Mouse (Mus musculus) MEL (cell line): ENCODE results near the gene Togaram2. TPM values are rescaled to one million over a fixed set of nuclear protein-coding genes. Genes with fewer than 3 reads are reported as not detected.

Experiments used
- DNase-seq: peaks from one replicate; pipeline ENCODE4 v3.0.0; 2011; ENCODE audit warnings: low read depth, low spot score
- H3K27ac ChIP-seq: 2 replicates; pipeline ENCODE4 v1.5.1; 2012; ENCODE audit warnings: low read depth, mild to moderate bottlenecking, control low read depth, low read length, moderate library complexity; ENCODE audit not compliant: control insufficient read depth
- H3K27me3 ChIP-seq, 2 experiments: fragments of 150-350 bp in 1 of 2; sonication (generic) in 1 of 2; 2 replicates each; pipeline ENCODE4 v1.6.1; 2012; ENCODE audit warnings: low read length in 2 of 2, mild to moderate bottlenecking in 2 of 2, improper control_type of control experiment in 1 of 2, moderate library complexity in 1 of 2; ENCODE audit not compliant: insufficient read depth in 2 of 2, control insufficient read depth in 1 of 2
- H3K36me3 ChIP-seq, 2 experiments: 2 replicates each; pipeline ENCODE4 v1.6.1; 2012 to 2014; ENCODE audit warnings: low read length in 2 of 2, improper control_type of control experiment in 1 of 2, inconsistent platforms in 1 of 2, mild to moderate bottlenecking in 1 of 2; ENCODE audit not compliant: insufficient read depth in 2 of 2, control insufficient read depth in 1 of 2
- H3K4me1 ChIP-seq, 2 experiments: fragments of 150-350 bp in 1 of 2; sonication (generic) in 1 of 2; 2 replicates each; pipeline ENCODE4 v1.6.1; 2012; ENCODE audit warnings: low read length in 2 of 2, improper control_type of control experiment in 1 of 2, mild to moderate bottlenecking in 1 of 2; ENCODE audit not compliant: insufficient read depth in 2 of 2, control insufficient read depth in 1 of 2
- H3K4me3 ChIP-seq, 2 experiments: fragments of 150-350 bp in 1 of 2; sonication (generic) in 1 of 2; 2 replicates each; pipeline ENCODE4 v1.5.1; 2012; ENCODE audit warnings: low read depth in 2 of 2, low read length in 2 of 2, mild to moderate bottlenecking in 2 of 2, moderate library complexity in 2 of 2, control low read depth in 1 of 2, improper control_type of control experiment in 1 of 2; ENCODE audit not compliant: control insufficient read depth in 1 of 2, insufficient read depth in 1 of 2
- H3K79me2 ChIP-seq: 2 replicates; pipeline ENCODE4 v1.6.1; 2012; ENCODE audit warnings: mild to moderate bottlenecking, low read length, moderate library complexity; ENCODE audit not compliant: control insufficient read depth, poor library complexity, insufficient read depth
- H3K9ac ChIP-seq: 2 replicates; pipeline ENCODE4 v1.6.1; 2012; ENCODE audit warnings: low read depth, mild to moderate bottlenecking, control low read depth, low read length, moderate library complexity; ENCODE audit not compliant: control insufficient read depth, poor library complexity, severe bottlenecking
- H3K9me3 ChIP-seq: fragments of 150-350 bp; sonication (generic); replicated peaks from 2 replicates; pipeline ENCODE4 v1.6.1; 2012; ENCODE audit warnings: mild to moderate bottlenecking, low read length, improper control_type of control experiment, moderate library complexity; ENCODE audit not compliant: insufficient read depth
- CHD1 ChIP-seq: IDR thresholded peaks from 2 replicates; pipeline ENCODE4 v1.6.1; 2012; ENCODE audit warnings: low read depth, mild to moderate bottlenecking, inconsistent platforms, low read length, improper control_type of control experiment
- CTCF ChIP-seq, 3 experiments: IDR thresholded peaks in 2 of 3; conservative IDR thresholded peaks in 1 of 3; 2 replicates each; pipeline ENCODE4 v1.5.1; 2011 to 2012; ENCODE audit warnings: low read length in 3 of 3, low read depth in 2 of 3, mild to moderate bottlenecking in 2 of 3, improper control_type of control experiment in 1 of 3, inconsistent platforms in 1 of 3, mixed read lengths in 1 of 3, moderate library complexity in 1 of 3; ENCODE audit not compliant: control insufficient read depth in 1 of 3, insufficient read depth in 1 of 3, poor library complexity in 1 of 3, severe bottlenecking in 1 of 3
- E2F4 ChIP-seq: IDR thresholded peaks from 2 replicates; pipeline ENCODE4 v1.6.1; 2011; ENCODE audit warnings: low read depth, low read length, improper control_type of control experiment, borderline replicate concordance
- EP300 ChIP-seq, 2 experiments: IDR thresholded peaks; 2 replicates each; pipeline ENCODE4 v1.6.1; 2011; ENCODE audit warnings: improper control_type of control experiment in 2 of 2, low read length in 2 of 2, low read depth in 1 of 2, mild to moderate bottlenecking in 1 of 2
- GABPA ChIP-seq: IDR thresholded peaks from 2 replicates; pipeline ENCODE4 v1.6.1; 2012; ENCODE audit warnings: low read depth, mild to moderate bottlenecking, inconsistent platforms, low read length, improper control_type of control experiment, moderate library complexity
- GATA1 ChIP-seq: IDR thresholded peaks from 2 replicates; pipeline ENCODE4 v1.6.1; 2011; ENCODE audit warnings: low read depth, low read length, improper control_type of control experiment
- JUND ChIP-seq: IDR thresholded peaks from 2 replicates; pipeline ENCODE4 v1.6.1; 2011; ENCODE audit warnings: low read depth, mild to moderate bottlenecking, improper control_type of control experiment, low read length
- KAT2A ChIP-seq: conservative IDR thresholded peaks from 2 replicates; pipeline ENCODE4 v1.6.1; 2012; ENCODE audit warnings: low read depth, low read length, improper control_type of control experiment, inconsistent platforms
- MAX ChIP-seq: IDR thresholded peaks from 2 replicates; pipeline ENCODE4 v1.6.1; 2011; ENCODE audit warnings: low read length, improper control_type of control experiment
- MAZ ChIP-seq: IDR thresholded peaks from 2 replicates; pipeline ENCODE4 v1.6.1; 2012; ENCODE audit warnings: low read depth, mild to moderate bottlenecking, inconsistent platforms, low read length, improper control_type of control experiment
- MEF2A ChIP-seq: IDR thresholded peaks from 2 replicates; pipeline ENCODE4 v1.6.1; 2014; ENCODE audit warnings: low read depth, mild to moderate bottlenecking, inconsistent platforms, low read length, improper control_type of control experiment; ENCODE audit not compliant: poor library complexity, insufficient replicate concordance, severe bottlenecking; ENCODE audit errors: extremely low read depth
- MXI1 ChIP-seq: IDR thresholded peaks from 2 replicates; pipeline ENCODE4 v1.6.1; 2011; ENCODE audit warnings: mild to moderate bottlenecking, low read depth, low read length, improper control_type of control experiment
- NELFE ChIP-seq: IDR thresholded peaks from 2 replicates; pipeline ENCODE4 v1.6.1; 2011; ENCODE audit warnings: low read depth, low read length, improper control_type of control experiment
- POLR2A ChIP-seq, 2 experiments: IDR thresholded peaks; 2 replicates each; pipeline ENCODE4 v1.6.1; 2011 to 2012; ENCODE audit warnings: low read length in 2 of 2, mild to moderate bottlenecking in 2 of 2, control low read depth in 1 of 2, improper control_type of control experiment in 1 of 2, low read depth in 1 of 2, moderate library complexity in 1 of 2; ENCODE audit not compliant: control insufficient read depth in 1 of 2, insufficient read depth in 1 of 2, poor library complexity in 1 of 2
- POLR2AphosphoS2 ChIP-seq: IDR thresholded peaks from 2 replicates; pipeline ENCODE4 v1.6.1; 2011; ENCODE audit warnings: low read length, improper control_type of control experiment
- RAD21 ChIP-seq: IDR thresholded peaks from 2 replicates; pipeline ENCODE4 v1.6.1; 2011; ENCODE audit warnings: mild to moderate bottlenecking, low read depth, low read length, improper control_type of control experiment
- TBP ChIP-seq: IDR thresholded peaks from 2 replicates; pipeline ENCODE4 v1.8.0; 2011; ENCODE audit warnings: low read depth, low read length, improper control_type of control experiment
- ZC3H11A ChIP-seq: IDR thresholded peaks from 2 replicates; pipeline ENCODE4 v1.6.1; 2012; ENCODE audit warnings: low read depth, mild to moderate bottlenecking, inconsistent platforms, low read length, improper control_type of control experiment
- ZKSCAN1 ChIP-seq: IDR thresholded peaks from 2 replicates; pipeline ENCODE4 v1.6.1; 2012; ENCODE audit warnings: low read depth, mild to moderate bottlenecking, inconsistent platforms, low read length, improper control_type of control experiment, moderate library complexity
- polyA plus RNA-seq, 2 experiments: library from polyadenylated mRNA; stranded (reverse) in 1 of 2; unstranded in 1 of 2; fragments of >175 nt in 1 of 2; fragments of >200 nt in 1 of 2; gene quantifications; 2 replicates each; pipeline versions ENCODE4 v1.2.1 to v1.2.4; 2012; ENCODE audit warnings: low replicate concordance in 2 of 2, low read depth in 1 of 2; ENCODE audit not compliant: insufficient read length in 2 of 2, insufficient read depth in 1 of 2, missing spikeins in 1 of 2
- total RNA-seq: library from RNA; depleted of rRNA; stranded (reverse); fragments of 300-350 nt; gene quantifications from 2 replicates; pipeline ENCODE4 v1.2.3, GENCODE M21; 2012

Gene Togaram2
- total and polyA plus RNA-seq, 3 experiments: not detected

DNA sequence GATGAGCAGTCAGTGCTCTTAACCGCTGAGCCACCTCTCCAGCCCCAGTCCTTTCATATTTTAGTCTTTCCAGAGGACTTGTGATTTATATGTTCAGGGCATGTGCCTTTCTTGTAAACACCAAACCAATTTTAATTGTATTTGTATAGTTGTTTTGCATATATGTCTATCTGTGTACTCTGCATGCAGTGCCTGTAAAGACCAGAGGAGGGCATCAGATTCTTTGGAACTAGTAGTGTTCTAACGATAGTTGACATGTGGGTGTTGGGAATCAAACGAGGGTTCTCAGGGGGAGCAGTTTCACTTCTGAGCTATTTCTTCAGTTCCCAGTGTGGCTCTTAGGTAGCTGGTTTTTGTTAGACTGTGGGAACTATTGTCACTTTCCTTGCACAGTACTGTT, 30.9 kb upstream of the Togaram2 start:
- Histone ChIP-seq H3K79me2 (peaks cover 4% of the 10 kb centered on the region), H3K27me3 (no peaks in the 10 kb centered on the region), H3K36me3 (peaks cover 0 to 58% of the 10 kb centered on the region in 2 experiments; a peak in 2 of 4 replicates), H3K4me1 (no peaks in the 10 kb centered on the region), H3K9me3 (no peaks in the 10 kb centered on the region), H3K27ac (no peak overlapping the region), H3K4me3 (no peak overlapping the region), H3K9ac (no peak overlapping the region)
- peak; percentile 44 for DNase-seq
- peak in 2 of 3 experiments; percentile 32 to 33; a peak in 2 of 6 replicates for TF ChIP-seq CTCF (IDR thresholded peaks at IDR 0.05 in 2 of 3, conservative IDR thresholded peaks at IDR 0.05 in 1 of 3; ENCODE audit: control insufficient read depth in 1 of 3, insufficient read depth in 1 of 3, low read depth in 2 of 3, low read length in 3 of 3, poor library complexity in 1 of 3, severe bottlenecking in 1 of 3)
- TF ChIP-seq CHD1: no peak
- TF ChIP-seq POLR2AphosphoS2: no peak

- H3K79me2 ChIP-seq: peaks cover 3% of the 10 kb centered on the region
- TF ChIP-seq NELFE (no peak), ZC3H11A (no peak), MAZ (no peak), JUND (no peak), CHD1 (no peak), CTCF (IDR thresholded peaks at IDR 0.05 in 2 of 3, conservative IDR thresholded peaks at IDR 0.05 in 1 of 3; ENCODE audit: control insufficient read depth in 1 of 3, insufficient read depth in 1 of 3, low read depth in 2 of 3, low read length in 3 of 3, poor library complexity in 1 of 3, severe bottlenecking in 1 of 3) (no peak; a peak in 1 of 6 replicates), E2F4 (no peak)
These were observed 23.1 kb upstream of the Togaram2 start for GRCm38 (mm10) chr17:71650011-71650410.

DNA sequence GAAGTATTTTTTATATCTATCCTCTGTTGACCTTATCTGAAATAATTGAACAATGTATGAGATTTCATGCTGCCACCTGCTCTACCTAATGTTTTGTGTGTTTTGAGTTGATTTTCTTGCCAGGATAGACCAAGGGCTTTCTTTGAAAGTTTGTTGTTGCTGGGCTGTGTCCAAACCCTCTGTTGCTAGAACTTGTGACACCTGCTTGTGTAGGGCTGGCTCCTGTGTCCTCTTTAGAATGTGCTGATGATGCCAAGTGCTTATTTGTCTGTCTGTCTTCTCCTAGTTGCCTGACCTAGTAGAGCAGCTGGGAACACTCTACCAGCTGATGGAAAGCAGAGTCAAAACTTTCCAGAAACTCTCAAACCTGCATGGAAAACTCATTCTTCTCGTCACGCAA, 20.6 kb upstream of the Togaram2 start:
- no peak for DNase-seq
- TF ChIP-seq MAX: no peak
- TF ChIP-seq GATA1: no peak
- TF ChIP-seq POLR2A (IDR thresholded peaks at IDR 0.05; ENCODE audit: control insufficient read depth in 1 of 2, insufficient read depth in 1 of 2, low read depth in 1 of 2, low read length in 2 of 2, poor library complexity in 1 of 2): no peak
- TF ChIP-seq MEF2A: no peak
- no peak for TF ChIP-seq E2F4
- no peak for TF ChIP-seq GABPA
- no peak for TF ChIP-seq ZKSCAN1
- no peak for TF ChIP-seq MXI1
- TF ChIP-seq KAT2A: no peak
- no peak for TF ChIP-seq TBP
- no peak for TF ChIP-seq EP300 (IDR thresholded peaks at IDR 0.05; ENCODE audit: low read depth in 1 of 2, low read length in 2 of 2)
- TF ChIP-seq RAD21: no peak
- no peak for TF ChIP-seq POLR2AphosphoS2
- Histone ChIP-seq H3K27ac (no peak overlapping the region), H3K79me2 (peaks cover 3% of the 10 kb centered on the region), H3K27me3 (no peaks in the 10 kb centered on the region), H3K9me3 (no peaks in the 10 kb centered on the region), H3K36me3 (peaks cover 0 to 46% of the 10 kb centered on the region in 2 experiments; a peak in 2 of 4 replicates), H3K4me1 (no peaks in the 10 kb centered on the region), H3K9ac (no peak overlapping the region), H3K4me3 (no peak overlapping the region)

More at GRCm38 (mm10) chr17:71650011-71650410, 23.1 kb upstream of the Togaram2 start:
- H3K9me3 ChIP-seq: no peaks in the 10 kb centered on the region
- H3K27ac ChIP-seq: no peak overlapping the region
- DNase-seq: no peak
- peaks cover 0 to 49% of the 10 kb centered on the region in 2 experiments; a peak in 2 of 4 replicates for H3K36me3 ChIP-seq
- H3K9ac ChIP-seq: no peak overlapping the region
- H3K4me1 ChIP-seq: no peaks in the 10 kb centered on the region
- no peak overlapping the region for H3K4me3 ChIP-seq
- no peaks in the 10 kb centered on the region for H3K27me3 ChIP-seq
